Mouse (Mus musculus) gastrocnemius, postnatal 4 days (tissue): ENCODE results near the gene Osgin1. TPM values are rescaled to one million over a fixed set of nuclear protein-coding genes. Genes with fewer than 3 reads are reported as not detected.

ENCODE experiments used
- DNase-seq, 2 experiments: peaks; one replicate each; pipeline ENCODE4 v3.0.0; 2021 to 2022; ENCODE audit warnings: low spot score in 2 of 2, mixed read lengths in 2 of 2
- long read RNA-seq, 2 experiments: library from polyadenylated mRNA; stranded (forward); transcript quantifications; one replicate each; pipeline ENCODE4 v2.0.0; 2021
- total RNA-seq, 2 experiments: library from RNA; stranded (reverse); gene quantifications; 2 replicates each; pipeline ENCODE4 v1.2.3; 2021

Osgin1 gene
- total RNA-seq, result 1 to 10 TPM; 2.2 to 3.8 TPM
- long read RNA-seq, experiment 1, partial matches to known transcripts, result 0 of 3 reads
- long read RNA-seq, experiment 1, other reads (novel, unspliced or antisense), result 2 of 3 reads
- long read RNA-seq, experiment 2, partial matches to known transcripts, result 2 of 10 reads
- long read RNA-seq, experiment 2, other reads (novel, unspliced or antisense), result 5 of 10 reads

GRCm38 (mm10) chr8:119433582-119434174 is at the start of gene Osgin1:
Gene Osgin1 (plus strand): TSS chr8:119434124.
- no peak for DNase-seq

- peak in 1 of 2 experiments; percentile 57 for DNase-seq
Observed at GRCm38 (mm10) chr8:119384478-119384877, 49.4 kb upstream of the Osgin1 start.

- DNase-seq, result no peak
Observed at GRCm38 (mm10) chr8:119385854-119386253, 48.1 kb upstream of the Osgin1 start.

- no peak for DNase-seq
Observed at GRCm38 (mm10) chr8:119386988-119387387, 46.9 kb upstream of the Osgin1 start.

GRCm38 (mm10) chr8:119394097-119394496 is 39.8 kb upstream of the Osgin1 start:
- DNase-seq, result no peak

- peak; percentile 91 to 94 for DNase-seq
Observed at GRCm38 (mm10) chr8:119394524-119395026, 39.3 kb upstream of the Osgin1 start, which contains the start of gene Mlycd. Gene Mlycd (plus strand): TSS chr8:119394878.

- peak in 1 of 2 experiments; percentile 35 for DNase-seq
Observed at GRCm38 (mm10) chr8:119395072-119395950, 38.6 kb upstream of the Osgin1 start.

GRCm38 (mm10) chr8:119398558-119398957 is 35.4 kb upstream of the Osgin1 start:
- no peak for DNase-seq

- DNase-seq, result no peak
Observed at GRCm38 (mm10) chr8:119399255-119399654, 34.7 kb upstream of the Osgin1 start.

GRCm38 (mm10) chr8:119400122-119400671 is 33.7 kb upstream of the Osgin1 start:
- no peak for DNase-seq

- DNase-seq, result no peak
Observed at GRCm38 (mm10) chr8:119400904-119401303, 33.0 kb upstream of the Osgin1 start.

GRCm38 (mm10) chr8:119403912-119404311 is 30.0 kb upstream of the Osgin1 start:
- DNase-seq, result no peak

- no peak for DNase-seq
Observed at GRCm38 (mm10) chr8:119404648-119405047, 29.3 kb upstream of the Osgin1 start.

GRCm38 (mm10) chr8:119408311-119408710 is 25.6 kb upstream of the Osgin1 start:
- no peak for DNase-seq

- no peak for DNase-seq
Observed at GRCm38 (mm10) chr8:119412037-119412734, 21.7 kb upstream of the Osgin1 start.

- DNase-seq, result peak; percentile 66 to 75
Observed at GRCm38 (mm10) chr8:119412735-119413498, 21.0 kb upstream of the Osgin1 start.

- no peak for DNase-seq
Observed at GRCm38 (mm10) chr8:119413605-119414004, 20.3 kb upstream of the Osgin1 start.

- DNase-seq, result no peak
Observed at GRCm38 (mm10) chr8:119420318-119420717, 13.6 kb upstream of the Osgin1 start.

- no peak for DNase-seq
Observed at GRCm38 (mm10) chr8:119421603-119422122, 12.3 kb upstream of the Osgin1 start.
